Mouse (Mus musculus) embryonic fibroblast, embryonic 13.5 days (primary cell): ENCODE results near the gene Zfp398.

ENCODE experiments used
- CTCF ChIP-seq: IDR thresholded peaks from 2 replicates; pipeline ENCODE4 v1.5.1; 2011; ENCODE audit warnings: mild to moderate bottlenecking, control low read depth, low read length, moderate library complexity, borderline replicate concordance; ENCODE audit not compliant: insufficient read depth
- POLR2A ChIP-seq: IDR thresholded peaks from 2 replicates; pipeline ENCODE4 v1.6.1; 2011; ENCODE audit warnings: low read depth, mild to moderate bottlenecking, control low read depth, low read length, moderate library complexity

GRCm38 (mm10) chr6:47807419-47807818, 28.0 kb upstream of the Zfp398 start:
- TF ChIP-seq CTCF (no peak), POLR2A (no peak)
